Mouse (Mus musculus): ENCODE results near the gene Myom1.
A peak's percentile ranks its signal among the peaks of the same experiment; 100 is the strongest.

Myom1 gene

DNA sequence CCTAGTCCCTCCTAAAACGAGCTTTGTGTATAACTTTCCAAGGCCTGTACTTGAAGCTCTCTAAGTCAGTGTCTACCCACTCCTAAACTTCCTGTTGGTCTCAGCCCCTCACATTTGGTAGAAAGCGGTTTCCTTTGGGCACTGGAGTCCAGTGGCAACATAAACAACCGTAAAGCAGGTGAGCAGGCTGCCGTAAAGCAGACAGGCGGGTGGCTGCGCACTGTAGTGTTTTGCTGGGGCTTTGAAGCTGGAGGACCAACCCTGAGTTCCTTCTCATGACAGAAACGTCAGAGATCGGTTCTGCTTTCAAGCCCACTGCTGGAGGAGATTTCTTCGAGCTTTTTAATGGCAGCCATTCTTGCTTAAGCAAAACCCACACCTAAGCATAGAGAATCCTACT is 9.8 kb upstream of the Myom1 start:
- no peak for DNase-seq

DNA sequence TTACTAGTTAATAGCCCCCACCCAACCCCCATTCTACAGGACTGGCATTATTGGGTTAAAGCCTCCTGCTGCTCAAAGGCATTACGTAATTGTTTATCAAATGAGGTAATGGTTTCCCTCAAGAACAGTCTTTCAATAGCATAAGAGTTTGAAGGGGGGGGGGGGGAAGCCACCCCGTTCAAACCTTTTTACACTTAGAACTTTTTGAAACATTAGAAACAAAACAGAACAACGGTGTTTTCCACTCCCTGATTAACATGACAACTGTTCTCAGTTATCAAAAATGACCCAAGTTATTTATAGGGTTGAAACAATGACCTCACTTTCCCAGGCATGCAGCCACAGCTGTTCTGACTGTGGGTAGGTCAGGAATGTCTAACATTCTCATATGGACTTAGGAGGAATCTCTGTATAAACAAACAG is 9.0 kb upstream of the Myom1 start:
- DNase-seq, result no peak

GRCm38 (mm10) chr17:70994671-70995070 is 7.8 kb upstream of the Myom1 start:
- DNase-seq, result no peak

GRCm38 (mm10) chr17:70995551-70995950 is 6.9 kb upstream of the Myom1 start:
- no peak for DNase-seq

- no peak for DNase-seq
Measured at GRCm38 (mm10) chr17:70997836-70998235, 4.6 kb upstream of the Myom1 start.

DNA sequence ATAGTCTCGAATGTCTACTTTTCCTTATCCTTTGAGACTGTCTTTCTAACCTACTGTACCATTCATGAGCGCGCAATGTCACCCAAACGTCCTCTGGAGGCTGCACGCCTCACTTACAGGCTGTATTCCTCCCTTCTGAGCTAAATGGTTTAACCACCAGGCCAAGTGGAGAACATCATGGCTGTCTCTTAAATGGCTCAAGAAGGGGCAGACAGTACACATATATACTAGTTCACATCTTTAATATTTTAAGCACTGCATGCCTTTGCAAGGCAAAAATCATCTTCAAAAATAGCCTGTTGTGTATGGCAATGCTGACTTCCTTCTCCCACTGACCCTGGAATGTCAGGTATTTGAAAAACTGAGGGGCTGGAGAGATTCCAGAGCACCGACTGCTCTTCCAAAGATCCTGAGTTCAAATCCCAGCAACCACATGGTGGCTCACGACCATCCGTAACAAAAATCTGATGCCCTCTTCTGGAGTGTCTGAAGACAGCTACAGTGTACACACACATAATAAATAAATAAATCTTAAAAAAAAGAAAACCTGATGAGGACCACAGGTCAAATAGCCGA is 3.9 kb upstream of the Myom1 start:
- DNase-seq, result no peak

- no peak for DNase-seq
Measured at GRCm38 (mm10) chr17:70999187-70999586, 3.2 kb upstream of the Myom1 start.

- no peak for DNase-seq
Measured at GRCm38 (mm10) chr17:71000255-71000654, 2.2 kb upstream of the Myom1 start.

GRCm38 (mm10) chr17:71001067-71001466 is 1.4 kb upstream of the Myom1 start:
- no peak for DNase-seq

DNA sequence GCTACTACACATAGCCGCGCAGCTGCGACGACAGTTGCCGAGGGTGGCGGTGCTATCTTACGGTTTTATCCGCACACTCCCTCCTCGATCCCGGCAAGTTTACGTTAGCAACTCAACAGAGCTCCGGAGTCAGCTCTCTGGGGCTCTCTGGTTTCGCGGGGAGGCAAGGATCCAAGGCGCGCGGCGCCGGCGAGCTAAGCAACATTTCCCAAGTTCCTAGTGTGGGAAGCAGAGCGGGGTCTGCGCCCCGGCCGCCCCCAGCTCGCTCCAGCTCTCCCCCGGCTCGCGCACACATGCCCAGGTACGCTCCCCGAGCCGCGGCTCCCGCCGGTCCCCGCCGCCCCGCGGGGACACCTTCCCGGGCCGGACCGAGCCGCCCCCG is 743 bp upstream of the Myom1 start:
- DNase-seq, result peak; percentile 35

- DNase-seq, result no peak
Measured at GRCm38 (mm10) chr17:71002744-71003094, 286 bp downstream of the Myom1 start, which contains the start of gene Myl12a. Myl12a (minus strand) TSS chr17:71002878.

- DNase-seq, result no peak
Measured at GRCm38 (mm10) chr17:71003112-71003511, 679 bp downstream of the Myom1 start.

GRCm38 (mm10) chr17:71003721-71004120 is 1.3 kb downstream of the Myom1 start:
- DNase-seq, result no peak

GRCm38 (mm10) chr17:71004186-71004960 is 1.9 kb downstream of the Myom1 start:
- DNase-seq, result no peak

GRCm38 (mm10) chr17:71006976-71007375 is 4.5 kb downstream of the Myom1 start:
- DNase-seq, result no peak

GRCm38 (mm10) chr17:71008676-71009075 is 6.2 kb downstream of the Myom1 start:
- DNase-seq, result no peak

- no peak for DNase-seq
Measured at GRCm38 (mm10) chr17:71009751-71010150, 7.3 kb downstream of the Myom1 start.

DNA sequence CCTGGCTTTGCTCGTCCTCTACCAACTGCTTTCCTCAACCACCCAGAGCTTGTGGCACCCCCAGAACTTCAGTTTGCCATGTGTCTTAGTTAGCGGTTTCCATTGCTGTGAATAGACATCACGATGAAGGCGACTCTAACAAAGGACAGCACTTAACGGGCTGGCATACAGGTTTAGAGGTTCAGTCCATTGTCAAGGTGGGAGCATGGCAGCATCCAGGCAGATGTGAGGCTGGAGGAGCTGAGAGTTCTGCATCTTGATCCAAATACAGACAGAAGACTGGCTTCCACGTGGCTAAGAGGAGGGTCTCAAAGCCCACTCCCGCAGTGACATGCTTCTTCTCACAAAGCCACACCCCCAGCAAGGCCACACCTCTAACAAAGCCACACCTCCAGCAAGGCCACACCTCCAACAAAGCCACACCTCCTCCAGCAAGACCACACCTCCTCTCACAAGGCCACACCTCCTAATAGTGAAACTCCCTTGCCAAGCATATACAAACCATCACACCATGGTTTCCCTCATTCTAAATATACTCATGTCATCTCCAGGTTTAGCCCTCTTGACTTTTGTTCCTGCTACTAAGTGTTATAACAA is 8.3 kb downstream of the Myom1 start:
- DNase-seq, result no peak

DNA sequence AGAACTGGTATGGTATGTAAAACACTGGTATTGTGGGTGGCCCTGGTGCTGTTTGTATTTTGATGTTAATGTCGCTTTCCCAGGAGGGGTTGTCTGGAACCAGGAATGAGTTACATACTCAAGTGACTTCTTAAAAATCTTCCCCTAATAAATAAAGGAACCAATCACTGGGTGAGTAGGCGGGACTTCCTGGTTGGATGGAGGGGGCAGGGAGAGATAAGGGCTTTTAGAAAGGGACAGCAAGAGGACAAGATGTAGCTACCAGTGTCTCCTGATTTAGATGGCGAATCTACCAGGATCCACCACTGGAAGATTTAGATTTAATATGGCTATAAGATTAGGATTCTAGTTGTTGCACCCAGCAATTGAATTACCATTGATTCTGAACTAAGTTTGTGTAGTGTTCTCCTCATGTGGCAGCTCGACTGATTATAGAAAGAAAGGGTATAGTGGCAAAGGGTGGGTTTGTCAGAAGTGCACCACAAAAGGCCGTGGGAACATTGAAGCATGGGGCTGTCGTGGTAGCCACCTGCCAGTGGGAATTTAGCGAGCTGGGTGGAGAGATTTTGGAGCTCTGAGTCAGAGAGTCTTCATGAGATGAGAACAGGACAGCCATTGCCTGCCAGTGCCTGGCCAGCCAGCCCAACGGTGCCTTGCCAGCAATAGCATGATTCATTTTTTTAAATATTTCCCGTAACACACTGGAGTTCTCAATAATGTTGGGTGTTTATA is 9.7 kb downstream of the Myom1 start:
- DNase-seq, result no peak

DNA sequence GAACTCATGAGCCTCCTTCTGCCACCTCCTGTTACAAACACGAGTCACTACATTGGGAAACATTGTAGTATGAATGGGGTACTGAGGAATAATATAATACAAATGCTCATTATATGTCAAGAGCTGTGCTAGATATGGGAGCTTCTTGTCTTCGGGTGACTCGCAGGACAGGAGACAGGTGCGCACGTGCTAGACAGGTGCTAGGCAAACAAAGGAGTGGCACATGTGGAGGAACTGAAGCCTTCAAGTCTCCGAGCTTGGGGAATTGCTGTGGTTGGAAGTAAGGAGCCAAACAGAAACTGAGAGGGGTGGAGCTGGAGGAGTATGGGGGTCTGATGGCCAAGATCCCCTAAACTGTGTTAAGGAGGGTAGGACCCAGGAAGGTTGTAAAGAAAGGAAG is 10.7 kb downstream of the Myom1 start:
- no peak for DNase-seq

DNA sequence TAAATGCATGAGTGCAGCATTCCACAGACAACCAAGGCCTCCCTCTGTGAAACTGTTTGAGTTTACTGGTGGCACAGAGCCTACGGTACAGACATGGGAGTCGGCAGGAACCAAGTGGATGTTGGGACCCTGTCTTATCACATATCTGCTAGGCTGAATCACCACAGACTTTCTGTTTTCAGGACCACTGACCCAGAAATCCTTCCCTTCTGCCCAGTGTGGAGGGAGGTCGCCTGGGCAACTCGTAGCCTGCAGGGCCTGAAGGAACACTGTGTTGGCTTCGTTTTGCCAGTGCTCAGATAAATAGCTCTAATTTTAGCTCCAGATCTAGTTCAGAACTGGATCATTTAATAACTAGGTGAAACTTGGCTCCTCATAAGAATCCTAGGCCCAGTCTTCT is 12.5 kb downstream of the Myom1 start:
- DNase-seq, result no peak

DNA sequence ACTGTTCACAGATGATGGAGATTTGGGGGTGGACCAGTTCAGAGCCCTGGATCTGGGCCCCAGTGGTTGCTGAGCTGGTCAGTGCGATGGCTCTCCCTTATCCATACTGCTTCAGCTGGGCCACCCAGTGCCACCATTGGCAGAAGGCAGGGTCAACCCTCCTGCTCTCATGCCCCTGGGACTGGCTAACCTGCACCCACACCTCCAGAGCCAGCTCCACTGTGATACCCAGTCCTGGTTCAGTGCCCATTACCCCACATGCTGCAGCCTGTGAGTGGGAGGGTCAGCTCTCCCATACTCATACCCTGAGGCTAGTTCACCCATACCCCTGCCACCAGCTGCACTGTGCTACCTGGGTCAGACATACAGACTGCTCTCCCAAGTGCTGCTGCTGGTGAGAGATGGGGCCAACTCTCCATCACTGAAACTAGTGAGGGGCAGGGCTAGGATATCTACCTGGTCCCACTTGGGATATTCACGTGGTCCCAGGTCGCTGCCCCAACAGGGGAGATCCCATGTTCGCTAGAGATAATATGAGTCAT is 15.1 kb downstream of the Myom1 start:
- no peak for DNase-seq

DNA sequence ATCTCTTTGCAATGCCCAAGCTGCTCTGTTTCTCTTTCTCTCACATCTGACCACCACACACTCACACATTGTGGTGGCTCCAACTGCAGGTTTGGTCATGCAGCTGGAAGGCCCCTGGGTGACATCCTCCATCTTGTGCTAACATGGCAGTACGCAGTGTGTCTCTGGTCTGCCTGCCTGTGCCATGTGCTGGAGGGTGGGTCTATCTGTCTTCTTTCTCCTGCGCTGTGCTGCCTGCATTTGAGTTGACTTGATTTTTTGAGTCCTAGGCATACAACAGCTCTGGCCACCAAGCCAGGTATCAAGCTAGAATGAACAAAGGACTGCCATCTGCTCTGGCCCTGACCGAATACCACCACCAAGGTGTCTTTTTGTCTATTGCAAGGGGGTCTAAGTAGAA is 15.7 kb downstream of the Myom1 start:
- DNase-seq, result no peak
